Mouse (Mus musculus) spleen, adult 2 months (tissue): ENCODE results near the gene Fcgr1. TPM values are rescaled to one million over a fixed set of nuclear protein-coding genes. Genes with fewer than 3 reads are reported as not detected.
"Not testable (repeated sequence)": the region's sequence is repeated elsewhere in the genome, so short reads cannot be mapped to it uniquely, and the experiment has no call there.

Source experiments
- DNase-seq, 2 experiments: peaks; one replicate each; pipeline versions ENCODE4 v3.0.0 to v3.0.0-alpha.2; 2012 to 2021; ENCODE audit warnings: low spot score in 2 of 2, low read depth in 1 of 2
- H3K27ac ChIP-seq: fragments of 200-500 bp; 2 replicates; pipeline ENCODE4 v1.5.1; 2012; ENCODE audit warnings: low read length, inconsistent platforms; ENCODE audit not compliant: insufficient read depth
- H3K27me3 ChIP-seq: fragments of 200-500 bp; 2 replicates; pipeline ENCODE4 v1.6.1; 2012; ENCODE audit warnings: mild to moderate bottlenecking, moderate library complexity, low read length, inconsistent platforms; ENCODE audit not compliant: control insufficient read depth, insufficient read depth
- H3K36me3 ChIP-seq: fragments of 200-500 bp; 2 replicates; pipeline ENCODE4 v1.6.1; 2012; ENCODE audit warnings: mild to moderate bottlenecking, low read length, inconsistent platforms; ENCODE audit not compliant: control insufficient read depth, insufficient read depth
- H3K4me1 ChIP-seq: fragments of 200-500 bp; 2 replicates; pipeline ENCODE4 v1.6.1; 2011; ENCODE audit warnings: inconsistent platforms; ENCODE audit not compliant: control insufficient read depth, insufficient read depth, insufficient read length
- H3K4me3 ChIP-seq: fragments of 200-500 bp; 2 replicates; pipeline ENCODE4 v1.5.1; 2011; ENCODE audit warnings: mild to moderate bottlenecking, inconsistent platforms; ENCODE audit not compliant: insufficient read depth, insufficient read length; ENCODE audit errors: extremely low read depth
- CTCF ChIP-seq: fragments of 200-500 bp; IDR thresholded peaks from 2 replicates; pipeline ENCODE4 v1.5.1; 2011; ENCODE audit warnings: mild to moderate bottlenecking, inconsistent platforms; ENCODE audit not compliant: insufficient read depth, insufficient read length, insufficient replicate concordance; ENCODE audit errors: extremely low read depth
- POLR2A ChIP-seq: fragments of 200-500 bp; IDR thresholded peaks from 2 replicates; pipeline ENCODE4 v1.6.1; 2011; ENCODE audit warnings: low read depth, low read length, inconsistent platforms
- WGBS: fragments of 180-500 bp; shearing (Covaris S2); methylation state at CpG from one replicate; pipeline ENCODE4 v1.1.7; 2018; 5-methylcytosine and 5-hydroxymethylcytosine counted together
- polyA plus RNA-seq: library from polyadenylated mRNA; depleted of rRNA; stranded (reverse); fragments of >200 nt; gene quantifications from 2 replicates; pipeline ENCODE4 v1.2.3, GENCODE M21; 2012

The Fcgr1 gene
- polyA plus RNA-seq, 1 experiment: 6.0 TPM

DNA sequence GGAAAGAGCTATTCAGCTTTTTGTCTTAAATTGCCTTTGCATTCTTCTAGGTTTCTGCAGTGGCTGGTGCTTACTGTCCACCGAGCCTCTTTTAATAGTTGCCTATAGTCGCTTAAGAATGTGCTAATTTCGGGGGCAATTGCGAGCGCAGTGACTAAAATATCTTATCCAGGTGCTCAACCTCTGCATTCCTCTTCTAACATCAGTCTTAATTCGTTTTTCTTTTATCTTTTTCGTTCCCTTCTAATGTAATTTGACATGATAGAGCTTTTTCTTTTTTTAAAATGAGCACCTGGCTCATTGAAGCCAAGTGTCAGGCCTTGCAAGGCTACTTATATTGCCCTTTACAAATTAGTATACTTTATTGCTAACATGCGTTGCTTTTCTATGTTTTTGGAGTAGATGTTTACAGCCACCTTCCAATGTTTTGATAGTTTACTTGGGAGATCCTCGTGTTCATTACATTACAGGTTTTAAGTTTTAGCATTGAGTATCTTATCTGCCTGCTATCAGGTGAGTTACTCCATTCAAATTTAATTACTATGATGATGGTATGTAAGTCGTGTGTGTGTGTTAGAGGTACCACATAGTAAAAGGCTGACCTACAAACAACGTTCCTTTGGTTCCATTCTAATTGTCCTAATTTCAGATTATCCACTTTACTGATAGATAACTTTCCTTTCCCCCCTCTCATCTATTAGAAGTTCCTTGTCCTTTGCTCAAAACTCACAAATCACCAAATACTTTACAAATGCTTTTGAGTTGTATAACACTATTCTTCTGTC lies 46.2 kb downstream of the Fcgr1 start:
- no peak for DNase-seq
- Histone ChIP-seq H3K4me3 (no peak overlapping the region; the same call in 1 of the 2 replicates), H3K27ac (no peak overlapping the region), H3K4me1 (peaks cover 7% of the 10 kb centered on the region; the same call in 1 of the 2 replicates), H3K27me3 (no peaks in the 10 kb centered on the region), H3K36me3 (no peaks in the 10 kb centered on the region)
- WGBS: 19% methylated on average over 11 of the region's 11 CpGs
- TF ChIP-seq CTCF (no peak), POLR2A (no peak)

DNA sequence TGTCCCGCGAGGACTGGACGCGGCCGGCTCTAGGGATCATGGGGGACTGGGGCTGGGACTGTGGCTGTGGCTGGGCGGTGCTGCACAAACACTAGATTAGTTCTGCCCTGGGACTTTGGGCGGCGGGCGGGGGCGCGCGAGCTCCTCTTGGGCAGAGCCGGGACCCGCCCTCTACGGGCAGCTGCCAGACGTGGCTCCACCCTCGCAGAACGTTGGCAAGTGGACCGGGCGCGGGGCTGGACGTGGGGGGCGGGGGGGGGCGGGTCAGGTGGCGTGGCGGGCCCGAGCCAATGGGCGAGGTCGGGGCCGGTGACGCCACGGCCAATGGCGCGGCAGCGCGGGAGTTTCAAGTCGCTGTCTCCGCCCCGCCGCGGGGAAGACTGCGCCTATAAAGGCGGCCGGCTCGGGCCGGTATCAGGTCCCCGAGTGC lies 47.3 kb downstream of the Fcgr1 start, which contains the start of gene Hist2h3c1:
Hist2h3c1 (plus strand) TSS at position 259 of the 430 bp plus-strand sequence.
- not testable (repeated sequence) for DNase-seq, H3K4me1 ChIP-seq, H3K36me3 ChIP-seq, H3K27me3 ChIP-seq
- Histone ChIP-seq H3K27ac (peak within 1 kb of the TSS; percentile 89), H3K4me3 (peak within 1 kb of the TSS; percentile 60; the same call in 1 of the 2 replicates)
- WGBS: 0% methylated on average over 10 of the region's 47 CpGs

GRCm38 (mm10) chr3:96246018-96246417 lies 47.8 kb downstream of the Fcgr1 start:
- not testable (repeated sequence) for H3K27me3 ChIP-seq, DNase-seq, H3K4me1 ChIP-seq, H3K36me3 ChIP-seq
- Histone ChIP-seq H3K4me3 (peak overlapping the region; percentile 60; the same call in 1 of the 2 replicates), H3K27ac (peak overlapping the region; percentile 89)
- under 1% methylated on average over 11 of the region's 21 CpGs for WGBS

DNA sequence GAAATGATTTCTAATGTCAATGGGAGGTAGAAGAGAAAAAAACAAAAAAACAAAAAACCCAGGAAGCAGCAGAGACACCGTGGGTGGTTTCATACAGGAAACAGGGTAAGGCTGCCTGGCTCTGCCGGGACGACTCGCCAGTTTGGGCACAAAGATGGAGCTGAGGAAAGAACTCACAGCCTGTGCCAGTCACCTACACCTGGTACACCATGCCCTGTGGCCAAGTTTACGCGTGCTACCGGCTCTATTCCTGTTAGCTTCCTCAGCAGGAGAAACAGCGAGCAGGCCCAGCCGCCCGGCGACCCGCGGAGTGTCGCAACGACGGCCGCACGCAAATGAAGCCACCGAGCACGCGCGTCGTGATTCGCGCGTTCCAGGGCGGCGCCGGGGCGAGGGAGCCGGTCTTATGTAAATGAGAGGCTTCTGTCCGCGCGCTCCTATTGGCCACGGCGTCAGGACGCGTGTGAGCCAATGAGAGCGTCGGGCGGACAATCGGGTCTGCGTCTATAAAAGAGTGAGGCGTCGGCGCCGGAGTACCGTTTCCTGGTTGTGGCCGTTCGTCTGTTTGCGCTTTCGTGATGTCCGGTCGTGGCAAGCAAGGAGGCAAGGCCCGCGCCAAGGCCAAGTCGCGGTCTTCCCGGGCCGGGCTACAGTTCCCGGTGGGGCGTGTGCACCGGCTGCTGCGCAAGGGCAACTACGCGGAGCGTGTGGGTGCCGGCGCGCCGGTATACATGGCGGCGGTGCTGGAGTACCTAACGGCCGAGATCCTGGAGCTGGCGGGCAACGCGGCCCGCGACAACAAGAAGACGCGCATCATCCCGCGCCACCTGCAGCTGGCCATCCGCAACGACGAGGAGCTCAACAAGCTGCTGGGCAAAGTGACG lies 48.5 kb downstream of the Fcgr1 start, which contains the start of gene Hist2h2aa1:
Hist2h2aa1 (plus strand) TSS at position 495 of the 884 bp plus-strand sequence.
- TF ChIP-seq POLR2A: peak; percentile 77
- H3K4me3 ChIP-seq: peak within 1 kb of the TSS; percentile 72
- not testable (repeated sequence) for H3K4me1 ChIP-seq, H3K36me3 ChIP-seq, H3K27me3 ChIP-seq
- H3K27ac ChIP-seq: peak within 1 kb of the TSS; percentile 98
- peak; percentile 65 to 79 for DNase-seq
- under 1% methylated on average over 37 of the region's 88 CpGs for WGBS

DNA sequence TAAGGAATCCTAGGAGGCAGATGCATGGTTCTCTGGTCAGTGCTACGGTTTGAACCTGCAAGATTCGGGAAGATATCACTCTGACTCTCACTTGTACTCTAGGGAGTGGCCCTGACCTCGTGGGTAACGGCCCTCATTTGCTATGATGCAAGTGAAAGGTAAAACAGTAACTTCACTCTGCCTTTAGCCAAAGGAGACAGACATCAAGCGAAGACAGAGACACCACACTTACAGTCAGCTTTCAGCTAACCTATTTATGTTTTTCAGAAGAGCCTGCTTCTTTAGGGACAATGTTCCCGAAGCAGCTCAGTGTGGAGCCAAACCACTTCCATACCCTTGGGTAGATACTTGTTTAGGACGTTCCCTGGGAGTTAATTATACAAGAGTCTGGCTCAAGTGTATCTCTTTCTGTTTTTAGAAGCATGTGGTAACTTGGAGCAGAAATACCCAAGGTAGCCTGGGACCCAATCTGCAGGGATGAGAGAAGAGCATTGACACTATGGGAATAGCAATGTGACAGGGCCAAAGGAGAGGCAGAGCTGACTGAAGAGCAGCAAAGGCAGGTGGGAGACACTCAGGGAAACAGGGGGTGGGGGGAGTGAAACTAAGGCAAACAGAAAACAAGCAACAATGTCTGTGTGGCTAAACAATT lies 49.7 kb downstream of the Fcgr1 start:
- H3K4me1 ChIP-seq: peaks cover 9% of the 10 kb centered on the region; the same call in 1 of the 2 replicates
- H3K4me3 ChIP-seq: no peak overlapping the region; the same call in 1 of the 2 replicates
- 64% methylated on average over 7 of the region's 7 CpGs for WGBS
- peak overlapping the region; percentile 98 for H3K27ac ChIP-seq
- TF ChIP-seq CTCF: no peak
- TF ChIP-seq POLR2A: no peak
- H3K36me3 ChIP-seq: no peaks in the 10 kb centered on the region
- no peak for DNase-seq
- no peaks in the 10 kb centered on the region for H3K27me3 ChIP-seq

GRCm38 (mm10) chr3:96240799-96241197 lies 53.0 kb downstream of the Fcgr1 start:
- 87% methylated on average over 9 of the region's 9 CpGs for WGBS
- Histone ChIP-seq H3K4me3 (no peak overlapping the region; the same call in 1 of the 2 replicates), H3K4me1 (peaks cover 9% of the 10 kb centered on the region; the same call in 1 of the 2 replicates), H3K36me3 (no peaks in the 10 kb centered on the region), H3K27me3 (no peaks in the 10 kb centered on the region), H3K27ac (peak overlapping the region; percentile 74)
- DNase-seq: no peak
- TF ChIP-seq CTCF: no peak
- TF ChIP-seq POLR2A: no peak

DNA sequence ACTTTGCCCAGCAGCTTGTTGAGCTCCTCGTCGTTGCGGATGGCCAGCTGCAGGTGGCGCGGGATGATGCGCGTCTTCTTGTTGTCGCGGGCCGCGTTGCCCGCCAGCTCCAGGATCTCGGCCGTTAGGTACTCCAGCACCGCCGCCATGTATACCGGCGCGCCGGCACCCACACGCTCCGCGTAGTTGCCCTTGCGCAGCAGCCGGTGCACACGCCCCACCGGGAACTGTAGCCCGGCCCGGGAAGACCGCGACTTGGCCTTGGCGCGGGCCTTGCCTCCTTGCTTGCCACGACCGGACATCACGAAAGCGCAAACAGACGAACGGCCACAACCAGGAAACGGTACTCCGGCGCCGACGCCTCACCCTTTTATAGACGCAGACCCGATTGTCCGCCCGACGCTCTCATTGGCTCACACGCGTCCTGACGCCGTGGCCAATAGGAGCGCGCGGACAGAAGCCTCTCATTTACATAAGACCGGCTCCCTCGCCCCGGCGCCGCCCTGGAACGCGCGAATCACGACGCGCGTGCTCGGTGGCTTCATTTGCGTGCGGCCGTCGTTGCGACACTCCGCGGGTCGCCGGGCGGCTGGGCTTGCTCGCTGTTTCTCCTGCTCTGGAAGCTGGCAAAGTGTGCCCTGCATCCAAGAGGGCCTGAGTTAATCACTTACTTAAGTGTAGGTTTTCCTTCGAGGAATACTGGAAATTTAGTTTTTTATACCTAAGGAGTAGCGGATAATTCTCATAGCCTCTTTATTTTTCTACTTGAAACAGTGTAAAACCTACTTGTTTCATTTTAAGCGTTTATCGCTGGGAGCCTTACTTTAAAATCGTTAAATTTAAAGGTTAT lies 53.6 kb downstream of the Fcgr1 start, which contains the start of gene Hist2h2aa2:
Hist2h2aa2 (minus strand) TSS at position 328 of the 850 bp plus-strand sequence.
- H3K4me1 ChIP-seq: not testable (repeated sequence)
- 3% methylated on average over 45 of the region's 85 CpGs for WGBS

DNA sequence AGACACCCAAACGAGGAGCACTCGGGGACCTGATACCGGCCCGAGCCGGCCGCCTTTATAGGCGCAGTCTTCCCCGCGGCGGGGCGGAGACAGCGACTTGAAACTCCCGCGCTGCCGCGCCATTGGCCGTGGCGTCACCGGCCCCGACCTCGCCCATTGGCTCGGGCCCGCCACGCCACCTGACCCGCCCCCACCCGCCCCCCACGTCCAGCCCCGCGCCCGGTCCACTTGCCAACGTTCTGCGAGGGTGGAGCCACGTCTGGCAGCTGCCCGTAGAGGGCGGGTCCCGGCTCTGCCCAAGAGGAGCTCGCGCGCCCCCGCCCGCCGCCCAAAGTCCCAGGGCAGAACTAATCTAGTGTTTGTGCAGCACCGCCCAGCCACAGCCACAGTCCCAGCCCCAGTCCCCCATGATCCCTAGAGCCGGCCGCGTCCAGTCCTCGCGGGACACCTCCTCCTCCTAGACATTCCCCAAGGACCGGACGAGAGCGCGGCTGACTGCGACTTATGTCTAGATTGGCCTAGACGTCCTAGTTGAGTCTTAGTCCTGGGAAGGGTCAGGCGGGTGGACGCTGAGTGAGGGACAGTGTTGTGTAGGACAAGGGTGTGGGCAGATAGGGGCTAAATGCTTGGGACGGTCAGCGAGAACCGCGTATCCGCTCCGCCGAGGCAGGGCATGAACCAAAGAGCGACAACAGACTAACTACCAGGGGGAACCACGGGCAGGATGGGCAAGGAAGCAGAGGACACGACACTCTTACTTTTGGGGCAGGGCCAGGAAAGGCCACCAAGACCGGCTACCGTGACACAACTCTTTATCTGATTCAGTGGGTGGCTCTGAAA lies 54.6 kb downstream of the Fcgr1 start, which contains the start of gene Hist2h3c2:
Hist2h3c2 (minus strand) TSS at position 174 of the 840 bp plus-strand sequence.
- DNase-seq, H3K36me3 ChIP-seq, H3K27me3 ChIP-seq, H3K4me1 ChIP-seq: not testable (repeated sequence)
- WGBS: 0% methylated on average over 12 of the region's 68 CpGs
- H3K4me3 ChIP-seq: peak within 1 kb of the TSS; percentile 65
- H3K27ac ChIP-seq: peak within 1 kb of the TSS; percentile 82

More for the DNA sequence above, 53.6 kb downstream of the Fcgr1 start, which contains the start of gene Hist2h2aa2:
- not testable (repeated sequence) for H3K27me3 ChIP-seq, H3K36me3 ChIP-seq
- DNase-seq: peak in 1 of 2 experiments; percentile 92
- Histone ChIP-seq H3K27ac (peak within 1 kb of the TSS; percentile 94), H3K4me3 (peak within 1 kb of the TSS; percentile 65)
